Mouse (Mus musculus): ENCODE measurements around the gene Col25a1.

DNA sequence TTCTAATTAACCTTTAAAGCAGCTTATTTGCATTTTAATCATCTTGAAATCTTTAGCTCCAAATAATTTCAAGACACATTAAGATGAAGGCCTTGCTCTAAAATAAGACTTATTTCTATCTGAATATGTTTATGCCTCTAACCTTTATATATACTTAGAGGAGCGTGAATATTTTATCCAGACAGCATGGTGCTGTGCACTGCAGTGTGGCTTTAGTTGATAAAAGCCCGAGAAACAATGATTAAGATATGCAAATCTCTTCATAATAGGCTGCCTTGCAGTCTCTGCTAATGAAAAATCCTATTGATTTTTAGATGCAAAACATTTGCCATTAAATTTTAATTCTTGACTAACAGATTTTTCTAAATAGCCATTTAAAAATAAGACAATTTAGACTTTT is 156.8 kb downstream of the Col25a1 start:
- TF ChIP-seq CTCF (IDR thresholded peaks at IDR 0.05; ENCODE audit: insufficient read depth, low read depth, low read length) = no peak
- TF ChIP-seq POLR2A (IDR thresholded peaks at IDR 0.05; ENCODE audit: insufficient read depth, low read depth, low read length) = no peak

All from olfactory bulb, adult 2 months (tissue).